ENCODE assay signal across 16 mouse cellular contexts in genomic region chr17:71990176-71990720, GRCm38 (mm10).
"Had no signal": no experiment of that assay in that cellular context is flagged by ENCODE, and none has a peak within 500 bp of the region (broad histone marks: within the 10 kb centered on the region; RNA-seq: fewer than 3 reads in every experiment).

No protein-coding gene starts in this region.

- H3K9me3 ChIP-seq: limb, embryonic 13.5 days; liver, embryonic 15.5 days; midbrain, embryonic 10.5 days; neural tube, embryonic 15.5 days had no signal

- H3K4me3 ChIP-seq: layer of hippocampus, adult 2 months; limb, embryonic 13.5 days; liver, embryonic 15.5 days; midbrain, embryonic 10.5 days; neural tube, embryonic 15.5 days had no signal

- H3K4me1 ChIP-seq: liver, embryonic 15.5 days had no signal

- DNase-seq: kidney, adult 11 months; kidney, adult 9 months; kidney, postnatal 36 days; left cerebral cortex, postnatal 4 days; lung, adult 2 months; lung, postnatal 36 days; thymus, postnatal 4 days had no signal

- H3K9ac ChIP-seq: limb, embryonic 13.5 days; liver, embryonic 15.5 days; neural tube, embryonic 15.5 days had no signal

- H3K4me2 ChIP-seq: limb, embryonic 13.5 days; liver, embryonic 15.5 days; neural tube, embryonic 15.5 days had no signal

- ATAC-seq: lung, postnatal 0 days; midbrain, embryonic 16.5 days had no signal

- H3K27ac ChIP-seq: kidney, postnatal 0 days; layer of hippocampus, adult 2 months; limb, embryonic 13.5 days; liver, embryonic 15.5 days; neural tube, embryonic 15.5 days; stomach, postnatal 0 days had no signal

- H3K27me3 ChIP-seq: liver, embryonic 15.5 days; neural tube, embryonic 15.5 days had no signal

- H3K36me3 ChIP-seq: limb, embryonic 13.5 days; liver, embryonic 15.5 days; midbrain, embryonic 10.5 days; neural tube, embryonic 15.5 days had no signal
